Mouse (Mus musculus): ENCODE results near the gene Mrpl19. TPM values are rescaled to one million over a fixed set of nuclear protein-coding genes. Genes with fewer than 3 reads are reported as not detected.

Mrpl19 gene
- polyA plus RNA-seq, 1 experiment from 2014 or later: 48.1 TPM

DNA sequence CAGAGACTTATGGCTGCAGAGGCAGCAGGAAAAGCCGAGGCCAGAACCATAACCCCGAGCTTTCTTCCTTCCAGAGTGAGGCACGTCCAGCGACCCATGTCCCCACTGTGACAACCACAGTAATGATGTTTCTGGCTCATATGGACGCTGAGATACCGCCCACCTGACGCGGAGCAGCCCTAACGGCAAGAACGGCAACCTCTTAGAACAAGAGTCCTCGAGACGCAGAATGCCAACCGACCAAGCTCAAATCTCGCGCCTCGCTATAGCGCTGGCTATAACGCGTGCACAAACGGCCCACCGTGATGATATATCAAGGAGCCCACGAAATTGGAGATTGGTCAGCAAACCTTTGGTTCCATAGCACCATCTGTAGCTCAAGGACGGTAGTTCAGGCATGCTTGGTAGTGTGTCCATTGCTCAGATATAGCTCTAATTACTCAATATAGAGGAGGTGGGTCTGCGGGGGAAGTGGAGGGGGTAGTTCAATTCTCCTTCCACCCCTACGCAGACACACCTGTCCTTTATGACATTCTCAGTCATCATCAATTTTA is 55.4 kb downstream of the Mrpl19 start:
- ATAC-seq (ENCODE audit: insufficient read depth): no peak

More for the DNA sequence above, 55.4 kb downstream of the Mrpl19 start:
- no peaks in the 10 kb centered on the region for H3K36me3 ChIP-seq (ENCODE audit: insufficient read depth)
- WGBS: 82% methylated on average over 25 of the region's 25 CpGs
- no peaks in the 10 kb centered on the region for H3K4me1 ChIP-seq (ENCODE audit: insufficient read depth)
- no peaks in the 10 kb centered on the region for H3K27me3 ChIP-seq (ENCODE audit: insufficient read depth, low read length)
- H3K9me3 ChIP-seq (ENCODE audit: low read depth, low read length): no peaks in the 10 kb centered on the region
- H3K27ac ChIP-seq (ENCODE audit: low read depth): no peak overlapping the region
- no peak for DNase-seq
- no peak overlapping the region for H3K4me3 ChIP-seq (ENCODE audit: low read depth, low read length)
- H3K9ac ChIP-seq: no peak overlapping the region
- no peak overlapping the region for H3K4me2 ChIP-seq
- no peak for TF ChIP-seq CTCF (IDR thresholded peaks at IDR 0.05; ENCODE audit: low read depth)

Other genes starting within 250 kb of the Mrpl19 start
- gene Gcfc2, start 42.3 kb downstream of the Mrpl19 start, polyA plus RNA-seq (2014; fragmentation: Nextera tagmentation; extraction: Ambion mirVana): 13.3 and 13.7 TPM in 2 replicates
- gene Eva1a, start 75.1 kb upstream of the Mrpl19 start, polyA plus RNA-seq (2014; fragmentation: Nextera tagmentation; extraction: Ambion mirVana): 46.5 and 53.7 TPM in 2 replicates

All from lung, embryonic 14.5 days (tissue).